Mouse (Mus musculus) erythroblast, embryonic 14.5 days (primary cell): ENCODE data around the gene Adam1a.
"Not testable (repeated sequence)": the region's sequence is repeated elsewhere in the genome, so short reads cannot be mapped to it uniquely, and the experiment has no call there.

ENCODE experiments used
- GATA1 ChIP-seq: IDR thresholded peaks from 2 replicates; pipeline ENCODE4 v1.6.1; 2012; ENCODE audit warnings: low read length, inconsistent platforms, mixed read lengths
- TAL1 ChIP-seq: IDR thresholded peaks from 3 replicates; pipeline ENCODE4 v1.6.1; 2012; ENCODE audit warnings: low read length, inconsistent platforms, mixed read lengths

- TF ChIP-seq GATA1, TAL1: not testable (repeated sequence)
Observed at GRCm38 (mm10) chr5:121501424-121501996, 43.8 kb downstream of the Adam1a start.
